26 mouse cellular contexts compared by ENCODE assay signal in the genomic region with DNA sequence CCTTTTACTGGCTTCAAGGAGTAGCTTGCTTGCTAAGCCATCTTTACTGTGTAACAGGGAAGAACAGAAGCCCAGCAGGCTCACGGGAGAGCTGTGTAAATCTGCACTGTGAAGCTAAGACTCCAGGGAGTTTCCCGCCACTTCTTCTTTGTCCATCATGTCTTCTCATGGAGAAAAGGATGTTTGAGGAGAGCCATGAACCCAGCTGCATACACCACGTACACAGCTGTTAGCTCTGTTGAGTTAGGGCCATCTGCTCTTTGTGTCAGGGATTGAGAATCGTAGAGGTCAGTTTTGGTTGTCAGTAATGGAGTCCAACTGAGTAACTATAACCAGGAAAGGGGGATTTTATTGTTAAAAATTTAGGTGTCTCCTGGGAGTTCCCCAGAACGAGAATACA. TPM values are rescaled to one million over a fixed set of nuclear protein-coding genes. Genes with fewer than 3 reads are reported as not detected.
"Had no signal": no experiment of that assay in that cellular context is flagged by ENCODE, and none has a peak within 500 bp of the region (broad histone marks: within the 10 kb centered on the region; RNA-seq: fewer than 3 reads in every experiment).

No protein-coding gene starts in this region.

- H3K36me3 ChIP-seq: liver, embryonic 13.5 days; midbrain, embryonic 12.5 days; neural tube, embryonic 13.5 days; stomach, embryonic 15.5 days had no signal

- H3K9me3 ChIP-seq: liver, embryonic 13.5 days; midbrain, embryonic 12.5 days; neural tube, embryonic 13.5 days; stomach, embryonic 15.5 days had no signal

- H3K27me3 ChIP-seq: liver, embryonic 13.5 days; neural tube, embryonic 13.5 days; stomach, embryonic 15.5 days had no signal

- H3K27ac ChIP-seq: left cerebral cortex, adult 2 months; liver, embryonic 13.5 days; midbrain, embryonic 12.5 days; neural tube, embryonic 13.5 days; stomach, embryonic 15.5 days had no signal

- H3K9ac ChIP-seq: liver, embryonic 13.5 days; midbrain, embryonic 12.5 days; neural tube, embryonic 13.5 days; stomach, embryonic 15.5 days had no signal

- H3K4me3 ChIP-seq: left cerebral cortex, adult 2 months; liver, embryonic 13.5 days; midbrain, embryonic 12.5 days; myocyte; neural tube, embryonic 13.5 days; stomach, embryonic 15.5 days had no signal

- H3K4me2 ChIP-seq: liver, embryonic 13.5 days; midbrain, embryonic 12.5 days; neural tube, embryonic 13.5 days; stomach, embryonic 15.5 days had no signal

- ATAC-seq: midbrain, embryonic 16.5 days had no signal

- H3K4me1 ChIP-seq: liver, embryonic 13.5 days; stomach, embryonic 15.5 days had no signal

- DNase-seq: kidney, adult 8-10 months; layer of hippocampus, postnatal 36 days; liver, embryonic 13.5 days; lung, adult 2 months; right cerebral cortex, adult 18-20 months; right cerebral cortex, postnatal 14 days; right cerebral cortex, postnatal 4 days; thymus, postnatal 25 days had no signal

RNA-seq across cellular contexts. Expression of a gene that starts 48.6 kb away (rescaled TPM):
- total RNA-seq: layer of hippocampus, adult 8-10 months; layer of hippocampus, postnatal 10 days; layer of hippocampus, postnatal 36 days; left cerebral cortex, adult 2 months; left cerebral cortex, postnatal 10 days; left cerebral cortex, postnatal 36 days; liver, adult 2 months; megakaryocyte progenitor cell, adult 5-6 weeks; megakaryocyte-erythroid progenitor cell, adult 5-6 weeks; monocyte, adult 5-6 weeks; neutrophil, adult 5-6 weeks had no signal
- polyA plus RNA-seq: limb, embryonic 11.5 days; limb, embryonic 14.5 days; liver, adult 2 months; liver, embryonic 13.5 days; lung, adult 2 months; lung, embryonic 16.5 days; midbrain, embryonic 12.5 days; midbrain, embryonic 16.5 days; myocyte; neural tube, embryonic 13.5 days had no signal
